Mouse (Mus musculus) ES-Bruce4 (cell line): ENCODE measurements around the gene Zbtb48.

Experiments
- CTCF ChIP-seq: IDR thresholded peaks from one replicate; pipeline ENCODE4 v1.8.1; 2011; ENCODE audit warnings: low read depth, low read length
- EP300 ChIP-seq: IDR thresholded peaks from 2 replicates; pipeline ENCODE4 v1.6.1; 2011; ENCODE audit warnings: low read depth, low read length; ENCODE audit not compliant: insufficient read depth
- POLR2A ChIP-seq: IDR thresholded peaks from one replicate; pipeline ENCODE4 v1.8.1; 2011; ENCODE audit warnings: low read length; ENCODE audit not compliant: insufficient read depth

GRCm38 (mm10) chr4:152020024-152020423 is 7.4 kb downstream of the Zbtb48 start:
- TF ChIP-seq CTCF = no peak
- TF ChIP-seq POLR2A = no peak
- TF ChIP-seq EP300 = no peak
